In the genomic region with DNA sequence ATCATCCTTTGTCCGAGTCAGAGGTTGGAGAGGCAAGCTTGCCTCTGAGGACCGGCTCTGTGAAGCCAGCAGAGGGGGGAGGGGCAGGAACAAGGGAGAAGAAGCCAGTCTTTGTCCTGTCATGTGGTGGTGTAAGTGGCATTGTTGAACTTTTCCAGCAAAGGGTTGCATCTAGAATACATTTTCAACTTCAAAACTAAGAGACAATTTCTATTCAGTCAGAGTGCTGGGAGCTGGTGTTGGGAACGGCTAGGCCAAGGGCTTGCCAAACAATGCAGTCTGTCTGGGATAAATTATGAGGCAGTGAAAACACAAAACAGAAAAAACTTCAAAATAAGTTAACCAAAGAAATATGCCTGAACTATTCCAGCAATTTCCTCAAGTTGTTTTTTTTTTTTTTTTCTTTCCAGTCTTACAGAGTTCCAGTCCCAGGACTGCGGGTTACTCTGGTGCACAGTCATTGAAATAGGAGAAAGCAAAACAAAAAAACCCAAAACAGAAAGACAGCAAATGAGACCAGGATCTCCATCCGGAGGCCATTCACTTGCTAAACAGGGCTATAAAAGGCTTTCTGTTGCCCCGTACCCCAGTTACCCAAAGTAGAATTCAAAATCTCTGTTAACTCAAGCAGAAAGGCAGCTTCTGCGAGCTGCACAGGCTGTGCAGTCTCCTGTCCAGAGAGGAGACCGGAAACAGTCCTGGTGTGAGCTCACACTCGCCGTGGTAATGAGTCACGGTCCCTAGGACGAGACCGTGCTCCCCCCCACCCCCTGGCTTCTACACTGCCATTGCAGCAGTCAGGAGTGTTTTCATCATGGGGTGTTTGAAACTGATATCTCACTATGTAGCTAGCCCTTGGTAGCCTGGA, we compare ENCODE assay signal across 8 mouse cellular contexts.
DNase-seq lines count a peak whose midpoint lies in the region; ATAC-seq lines count a peak whose summit lies in the region.

No protein-coding gene starts in this region.

- 0 out of 2 replicates have a peak, but pooled peaks cover 4% of the 10 kb centered on the region for H3K36me3 ChIP-seq in midbrain, embryonic 12.5 days

- H3K27me3 ChIP-seq in midbrain, embryonic 12.5 days: no peaks in the 10 kb centered on the region

- no peak overlapping the region for H3K4me3 ChIP-seq in midbrain, embryonic 12.5 days

- no peak; the same call in none of the 2 replicates for ATAC-seq in midbrain, embryonic 12.5 days (ENCODE audit: low FRiP score, low read depth)

- peak; percentile 82 for DNase-seq in ES-CJ7 (ENCODE audit: low read depth, low spot score)
- peak; percentile 55 to 77 for DNase-seq in adrenal gland, postnatal 36 days
- peak; percentile 87 for DNase-seq in fibroblast of lung, adult 2 months (ENCODE audit: low read depth)
- DNase-seq in heart, postnatal 14 days: peak; percentile 40 to 54
- DNase-seq in layer of hippocampus, adult 8-10 months (ENCODE audit: low spot score in 2 of 2): peak; percentile 64 to 75
- peak; percentile 42 for DNase-seq in yolk sac, embryonic 10.5 days (ENCODE audit: low spot score)
- no peak for DNase-seq in c-Kit-positive CD71-positive TER-119-positive erythroid progenitor cells, embryonic 14.5 days (ENCODE audit: low spot score)

- no peak overlapping the region; the same call in 1 of the 2 replicates for H3K9ac ChIP-seq in midbrain, embryonic 12.5 days (replicated peaks)

- peaks cover 19% of the 10 kb centered on the region for H3K4me1 ChIP-seq in midbrain, embryonic 12.5 days

- 7% methylated on average over 13 of the region's 13 CpGs for WGBS in midbrain, embryonic 12.5 days

- H3K4me2 ChIP-seq in midbrain, embryonic 12.5 days (replicated peaks): no peak overlapping the region

- H3K9me3 ChIP-seq in midbrain, embryonic 12.5 days: no peaks in the 10 kb centered on the region

- H3K27ac ChIP-seq in midbrain, embryonic 12.5 days (replicated peaks): peak overlapping the region; percentile 79

- intact Hi-C loops in heart, postnatal 14 days (cut with DNase I): loop anchor here (1.0 kb wide), 1 partner anchor 10 kb away; no protein-coding TSS in a partner anchor
